Mouse (Mus musculus): ENCODE results near the gene Tbc1d2. TPM values are rescaled to one million over a fixed set of nuclear protein-coding genes. Genes with fewer than 3 reads are reported as not detected.
"Not testable (repeated sequence)": the region's sequence is repeated elsewhere in the genome, so short reads cannot be mapped to it uniquely, and the experiment has no call there.

The Tbc1d2 gene
- polyA plus RNA-seq, 1 experiment from 2014 or later, result 0.74 TPM

- peaks cover 8% of the 10 kb centered on the region; the same call in 1 of the 2 replicates for H3K9me3 ChIP-seq (replicated peaks)
- 85% methylated on average over 13 of the region's 13 CpGs for WGBS
- H3K36me3 ChIP-seq (ENCODE audit: poor library complexity, severe bottlenecking), result no peaks in the 10 kb centered on the region
- no peak overlapping the region for H3K4me2 ChIP-seq
- H3K4me1 ChIP-seq, result no peaks in the 10 kb centered on the region
- no peak overlapping the region for H3K4me3 ChIP-seq
- no peak overlapping the region for H3K9ac ChIP-seq
- H3K27me3 ChIP-seq, result no peaks in the 10 kb centered on the region
- H3K27ac ChIP-seq, result no peak overlapping the region
- ATAC-seq, result no peak
These were observed 64.8 kb downstream of the Tbc1d2 start for GRCm38 (mm10) chr4:46585041-46585810.

DNA sequence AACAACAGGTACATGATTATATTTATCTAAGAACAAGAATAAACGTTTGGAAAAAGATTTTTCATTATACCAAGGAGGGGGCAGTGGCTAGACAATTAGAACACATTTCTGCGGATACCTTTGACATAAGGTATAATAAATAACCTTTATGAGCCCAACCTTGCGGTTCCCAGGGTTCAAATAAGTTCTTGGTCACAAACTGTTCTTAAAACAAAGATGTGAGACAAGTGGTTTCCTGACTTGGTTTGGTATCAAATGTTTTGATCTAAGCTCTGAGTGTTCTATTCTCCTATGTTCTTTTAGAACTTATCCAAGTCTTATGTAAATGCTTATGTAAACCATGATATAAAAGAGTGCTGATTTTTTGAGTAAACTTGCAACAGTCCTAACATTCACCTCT is 65.5 kb downstream of the Tbc1d2 start:
- H3K4me2 ChIP-seq; H3K4me3 ChIP-seq; H3K36me3 ChIP-seq (ENCODE audit: poor library complexity, severe bottlenecking); H3K9me3 ChIP-seq (replicated peaks); H3K4me1 ChIP-seq; H3K27me3 ChIP-seq; H3K9ac ChIP-seq; H3K27ac ChIP-seq; ATAC-seq: not testable (repeated sequence)
- 85% methylated on average over 3 of the region's 3 CpGs for WGBS

GRCm38 (mm10) chr4:46584084-46584483 is 65.9 kb downstream of the Tbc1d2 start:
- not testable (repeated sequence) for H3K4me2 ChIP-seq; H3K4me3 ChIP-seq; H3K9me3 ChIP-seq (replicated peaks); H3K36me3 ChIP-seq (ENCODE audit: poor library complexity, severe bottlenecking); ATAC-seq; H3K27me3 ChIP-seq; H3K27ac ChIP-seq; H3K9ac ChIP-seq; H3K4me1 ChIP-seq
- WGBS, result 90% methylated on average over 2 of the region's 6 CpGs

DNA sequence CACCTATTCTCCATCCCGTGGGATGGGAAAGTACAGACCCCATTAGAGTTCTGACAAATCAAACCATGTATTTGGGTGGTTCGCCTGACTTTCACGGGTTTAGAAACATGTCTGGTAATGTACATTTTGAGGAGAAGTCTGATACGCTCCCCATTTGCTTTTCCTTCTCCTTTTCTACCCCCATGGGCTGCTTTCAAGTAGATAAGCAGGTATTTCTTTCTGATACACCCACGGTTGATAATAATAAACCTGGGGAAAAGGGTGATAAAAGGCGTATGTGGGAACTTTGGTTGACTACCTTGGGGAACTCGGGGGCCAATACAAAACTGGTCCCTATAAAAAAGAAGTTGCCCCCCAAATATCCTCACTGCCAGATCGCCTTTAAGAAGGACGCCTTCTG is 68.0 kb downstream of the Tbc1d2 start:
- not testable (repeated sequence) for H3K4me1 ChIP-seq; H3K9ac ChIP-seq; H3K4me3 ChIP-seq; ATAC-seq; H3K36me3 ChIP-seq (ENCODE audit: poor library complexity, severe bottlenecking); H3K4me2 ChIP-seq; H3K27me3 ChIP-seq; H3K27ac ChIP-seq
- WGBS, result 88% methylated on average over 9 of the region's 9 CpGs
- H3K9me3 ChIP-seq (replicated peaks), result peaks cover 12% of the 10 kb centered on the region; the same call in 1 of the 2 replicates

DNA sequence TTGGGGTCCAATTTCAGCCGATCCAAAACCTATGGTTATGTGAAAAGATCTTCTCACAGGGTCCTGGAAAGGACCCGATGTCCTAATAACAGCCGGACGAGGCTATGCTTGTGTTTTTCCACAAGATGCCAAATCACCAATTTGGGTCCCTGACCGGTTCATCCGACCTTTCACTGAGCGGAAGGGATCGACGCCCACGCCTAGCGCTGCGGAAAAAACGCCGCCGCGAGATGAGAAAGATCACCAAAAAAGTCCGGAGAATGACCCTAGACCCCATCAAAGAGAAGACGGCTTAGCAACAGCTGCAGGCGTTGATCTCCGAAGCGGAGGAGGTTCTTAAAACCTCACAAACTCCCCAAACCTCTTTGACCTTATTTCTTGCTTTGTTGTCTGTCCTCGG is 68.4 kb downstream of the Tbc1d2 start:
- ATAC-seq; H3K9ac ChIP-seq; H3K4me1 ChIP-seq; H3K4me2 ChIP-seq; H3K27me3 ChIP-seq; H3K27ac ChIP-seq; H3K36me3 ChIP-seq (ENCODE audit: poor library complexity, severe bottlenecking); H3K4me3 ChIP-seq: not testable (repeated sequence)
- peaks cover 12% of the 10 kb centered on the region; the same call in 1 of the 2 replicates for H3K9me3 ChIP-seq (replicated peaks)
- WGBS, result 94% methylated on average over 22 of the region's 22 CpGs

DNA sequence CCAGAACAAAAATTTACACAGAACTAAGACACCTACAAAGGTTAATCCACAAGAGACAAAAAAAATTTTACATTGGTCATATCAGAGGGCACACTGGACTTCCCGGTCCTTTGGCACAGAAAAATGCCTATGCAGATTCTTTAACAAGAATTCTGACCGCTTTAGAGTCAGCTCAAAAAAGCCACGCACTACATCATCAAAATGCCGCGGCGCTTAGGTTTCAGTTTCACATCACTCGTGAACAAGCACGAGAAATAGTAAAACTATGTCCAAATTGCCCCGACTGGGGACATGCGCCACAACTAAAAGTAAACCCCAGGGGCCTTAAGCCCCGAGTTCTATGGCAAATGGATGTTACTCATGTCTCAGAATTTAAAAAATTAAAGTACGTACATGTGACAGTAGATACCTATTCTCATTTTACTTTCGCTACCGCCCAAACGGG is 69.2 kb downstream of the Tbc1d2 start:
- 92% methylated on average over 15 of the region's 15 CpGs for WGBS

GRCm38 (mm10) chr4:46578796-46579346 is 71.1 kb downstream of the Tbc1d2 start:
- not testable (repeated sequence) for H3K9ac ChIP-seq; H3K4me2 ChIP-seq; H3K27me3 ChIP-seq; H3K36me3 ChIP-seq (ENCODE audit: poor library complexity, severe bottlenecking); H3K4me3 ChIP-seq; H3K4me1 ChIP-seq; ATAC-seq; H3K27ac ChIP-seq
- peaks cover 12% of the 10 kb centered on the region; the same call in 1 of the 2 replicates for H3K9me3 ChIP-seq (replicated peaks)
- 95% methylated on average over 8 of the region's 8 CpGs for WGBS

More for the DNA sequence above, 69.2 kb downstream of the Tbc1d2 start:
- not testable (repeated sequence) for H3K27me3 ChIP-seq; H3K36me3 ChIP-seq (ENCODE audit: poor library complexity, severe bottlenecking); H3K4me1 ChIP-seq; H3K27ac ChIP-seq; H3K4me3 ChIP-seq; H3K9ac ChIP-seq; ATAC-seq; H3K4me2 ChIP-seq
- peaks cover 12% of the 10 kb centered on the region; the same call in 1 of the 2 replicates for H3K9me3 ChIP-seq (replicated peaks)

DNA sequence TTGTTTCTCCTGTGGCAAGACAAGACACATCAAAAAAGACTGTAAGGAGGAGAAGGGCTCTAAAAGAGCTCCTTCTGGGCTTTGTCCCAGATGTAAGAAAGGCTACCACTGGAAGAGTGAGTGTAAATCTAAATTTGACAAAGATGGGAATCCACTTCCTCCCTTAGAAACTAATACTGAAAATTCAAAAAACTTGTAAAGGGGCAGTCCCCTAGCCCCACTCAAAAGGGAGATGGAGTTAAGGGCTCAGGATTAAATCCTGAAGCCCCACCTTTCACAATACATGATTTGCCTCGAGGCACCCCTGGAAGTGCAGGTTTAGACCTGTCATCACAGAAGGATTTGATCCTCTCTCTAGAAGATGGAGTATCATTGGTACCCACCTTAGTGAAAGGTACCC is 71.8 kb downstream of the Tbc1d2 start:
- Histone ChIP-seq H3K9me3 (replicated peaks) (peaks cover 12% of the 10 kb centered on the region; the same call in 1 of the 2 replicates), H3K4me2 (no peak overlapping the region), H3K9ac (no peak overlapping the region), H3K27ac (no peak overlapping the region), H3K27me3 (no peaks in the 10 kb centered on the region), H3K4me3 (no peak overlapping the region), H3K4me1 (no peaks in the 10 kb centered on the region), H3K36me3 (ENCODE audit: poor library complexity, severe bottlenecking) (no peaks in the 10 kb centered on the region)
- ATAC-seq, result no peak
- WGBS, result 75% methylated on average over 1 of the region's 1 CpGs

GRCm38 (mm10) chr4:46575509-46576284 is 74.3 kb downstream of the Tbc1d2 start:
- H3K4me1 ChIP-seq; H3K36me3 ChIP-seq (ENCODE audit: poor library complexity, severe bottlenecking); H3K4me2 ChIP-seq; H3K27me3 ChIP-seq; ATAC-seq; H3K9me3 ChIP-seq (replicated peaks); H3K4me3 ChIP-seq; H3K9ac ChIP-seq; H3K27ac ChIP-seq: not testable (repeated sequence)
- 87% methylated on average over 6 of the region's 10 CpGs for whole genome bisulfite sequencing

DNA sequence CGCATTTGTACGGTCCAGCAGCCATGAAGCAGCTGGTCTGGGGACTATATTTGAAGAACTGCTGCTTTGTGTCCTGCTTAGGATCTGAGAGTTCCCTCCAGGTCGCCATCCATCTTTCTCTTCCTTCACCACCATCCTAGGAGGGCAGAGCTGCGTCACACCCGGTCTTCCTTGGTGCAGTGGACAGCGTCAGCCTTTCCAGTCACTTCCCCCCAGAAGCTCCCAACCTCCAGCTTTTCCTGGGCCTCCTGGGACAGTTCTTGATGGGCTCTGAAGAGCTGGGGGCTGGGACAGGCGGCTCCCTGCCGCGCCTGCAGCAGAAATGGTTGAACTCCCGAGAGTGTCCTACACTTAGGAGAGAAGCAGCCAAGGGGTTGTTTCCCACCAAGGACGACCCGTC is 75.2 kb downstream of the Tbc1d2 start:
- WGBS, result 89% methylated on average over 10 of the region's 12 CpGs
- Histone ChIP-seq H3K27ac (no peak overlapping the region), H3K27me3 (no peaks in the 10 kb centered on the region), H3K9me3 (replicated peaks) (0 out of 2 replicates have a peak, but pooled peaks cover 4% of the 10 kb centered on the region), H3K9ac (no peak overlapping the region), H3K4me2 (no peak overlapping the region), H3K4me1 (peaks cover under 1% of the 10 kb centered on the region; the same call in 1 of the 2 replicates), H3K4me3 (no peak overlapping the region), H3K36me3 (ENCODE audit: poor library complexity, severe bottlenecking) (no peaks in the 10 kb centered on the region)
- no peak for ATAC-seq

GRCm38 (mm10) chr4:46574024-46574753 is 75.8 kb downstream of the Tbc1d2 start:
- 69% methylated on average over 9 of the region's 9 CpGs for WGBS
- Histone ChIP-seq H3K27ac (no peak overlapping the region), H3K36me3 (ENCODE audit: poor library complexity, severe bottlenecking) (no peaks in the 10 kb centered on the region), H3K9me3 (replicated peaks) (0 out of 2 replicates have a peak, but pooled peaks cover 4% of the 10 kb centered on the region), H3K9ac (no peak overlapping the region), H3K4me3 (no peak overlapping the region), H3K4me2 (no peak overlapping the region), H3K4me1 (peaks cover 7% of the 10 kb centered on the region; the same call in 1 of the 2 replicates), H3K27me3 (no peaks in the 10 kb centered on the region)
- ATAC-seq, result no peak
